Mouse (Mus musculus): ENCODE data around the gene Bcl2. TPM values are rescaled to one million over a fixed set of nuclear protein-coding genes. Genes with fewer than 3 reads are reported as not detected.

The Bcl2 gene
- polyA plus RNA-seq, 1 experiment from 2014 or later: 2.4 TPM

GRCm38 (mm10) chr1:106569674-106570073, 144.4 kb downstream of the Bcl2 start:
- H3K9me3 ChIP-seq (replicated peaks): no peaks in the 10 kb centered on the region
- no peak overlapping the region for H3K27ac ChIP-seq
- no peak overlapping the region for H3K9ac ChIP-seq
- WGBS (ENCODE audit: insufficient replicate concordance): 75% methylated on average over 6 of the region's 6 CpGs
- no peaks in the 10 kb centered on the region for H3K27me3 ChIP-seq (replicated peaks)
- no peak overlapping the region for H3K4me2 ChIP-seq
- no peak for ATAC-seq
- H3K4me3 ChIP-seq: no peak overlapping the region
- H3K36me3 ChIP-seq: no peaks in the 10 kb centered on the region
- no peaks in the 10 kb centered on the region for H3K4me1 ChIP-seq

GRCm38 (mm10) chr1:106568868-106569267, 145.2 kb downstream of the Bcl2 start:
- Histone ChIP-seq H3K4me1 (no peaks in the 10 kb centered on the region), H3K9ac (no peak overlapping the region), H3K36me3 (no peaks in the 10 kb centered on the region), H3K9me3 (replicated peaks) (no peaks in the 10 kb centered on the region), H3K27me3 (replicated peaks) (no peaks in the 10 kb centered on the region), H3K4me3 (no peak overlapping the region), H3K4me2 (no peak overlapping the region), H3K27ac (no peak overlapping the region)
- 30% methylated on average over 3 of the region's 3 CpGs for WGBS (ENCODE audit: insufficient replicate concordance)
- no peak for ATAC-seq

- Histone ChIP-seq H3K27ac (no peak overlapping the region), H3K9me3 (replicated peaks) (no peaks in the 10 kb centered on the region), H3K4me3 (no peak overlapping the region), H3K4me1 (no peaks in the 10 kb centered on the region), H3K9ac (no peak overlapping the region), H3K27me3 (replicated peaks) (no peaks in the 10 kb centered on the region), H3K4me2 (no peak overlapping the region), H3K36me3 (no peaks in the 10 kb centered on the region)
- 57% methylated on average over 5 of the region's 5 CpGs for WGBS (ENCODE audit: insufficient replicate concordance)
- no peak for ATAC-seq
Measured at GRCm38 (mm10) chr1:106567506-106567905, 146.6 kb downstream of the Bcl2 start.

GRCm38 (mm10) chr1:106566120-106567086, 147.7 kb downstream of the Bcl2 start:
- H3K27ac ChIP-seq: no peak overlapping the region
- no peak for ATAC-seq

GRCm38 (mm10) chr1:106565238-106565637, 148.8 kb downstream of the Bcl2 start:
- H3K27me3 ChIP-seq (replicated peaks): no peaks in the 10 kb centered on the region
- no peaks in the 10 kb centered on the region for H3K9me3 ChIP-seq (replicated peaks)
- no peaks in the 10 kb centered on the region for H3K36me3 ChIP-seq
- WGBS (ENCODE audit: insufficient replicate concordance): 74% methylated on average over 4 of the region's 4 CpGs
- no peak for ATAC-seq
- H3K4me1 ChIP-seq: no peaks in the 10 kb centered on the region
- no peak overlapping the region for H3K4me2 ChIP-seq
- H3K4me3 ChIP-seq: no peak overlapping the region
- no peak overlapping the region for H3K27ac ChIP-seq
- no peak overlapping the region for H3K9ac ChIP-seq

More at GRCm38 (mm10) chr1:106566120-106567086, 147.7 kb downstream of the Bcl2 start:
- Histone ChIP-seq H3K4me2 (no peak overlapping the region), H3K4me1 (no peaks in the 10 kb centered on the region), H3K36me3 (no peaks in the 10 kb centered on the region), H3K4me3 (no peak overlapping the region), H3K9ac (no peak overlapping the region), H3K9me3 (replicated peaks) (no peaks in the 10 kb centered on the region), H3K27me3 (replicated peaks) (no peaks in the 10 kb centered on the region)
- 69% methylated on average over 6 of the region's 6 CpGs for WGBS (ENCODE audit: insufficient replicate concordance)

- Histone ChIP-seq H3K9me3 (replicated peaks) (no peaks in the 10 kb centered on the region), H3K27ac (no peak overlapping the region), H3K4me2 (no peak overlapping the region), H3K27me3 (replicated peaks) (no peaks in the 10 kb centered on the region), H3K4me3 (no peak overlapping the region), H3K4me1 (no peaks in the 10 kb centered on the region), H3K9ac (no peak overlapping the region), H3K36me3 (no peaks in the 10 kb centered on the region)
- WGBS (ENCODE audit: insufficient replicate concordance): 37% methylated on average over 1 of the region's 1 CpGs
- no peak for ATAC-seq
Measured at GRCm38 (mm10) chr1:106564436-106564835, 149.6 kb downstream of the Bcl2 start.

GRCm38 (mm10) chr1:106562751-106563150, 151.3 kb downstream of the Bcl2 start:
- Histone ChIP-seq H3K36me3 (no peaks in the 10 kb centered on the region), H3K4me2 (no peak overlapping the region), H3K4me3 (no peak overlapping the region), H3K27ac (no peak overlapping the region), H3K9me3 (replicated peaks) (no peaks in the 10 kb centered on the region), H3K9ac (no peak overlapping the region), H3K4me1 (no peaks in the 10 kb centered on the region), H3K27me3 (replicated peaks) (no peaks in the 10 kb centered on the region)
- no peak for ATAC-seq
- 79% methylated on average over 3 of the region's 3 CpGs for WGBS (ENCODE audit: insufficient replicate concordance)

GRCm38 (mm10) chr1:106561085-106561760, 152.9 kb downstream of the Bcl2 start:
- WGBS (ENCODE audit: insufficient replicate concordance): 42% methylated on average over 11 of the region's 11 CpGs
- Histone ChIP-seq H3K9me3 (replicated peaks) (no peaks in the 10 kb centered on the region), H3K4me2 (no peak overlapping the region), H3K9ac (no peak overlapping the region), H3K4me1 (no peaks in the 10 kb centered on the region), H3K4me3 (no peak overlapping the region), H3K36me3 (no peaks in the 10 kb centered on the region), H3K27me3 (replicated peaks) (no peaks in the 10 kb centered on the region), H3K27ac (no peak overlapping the region)
- ATAC-seq: no peak

- Histone ChIP-seq H3K9me3 (replicated peaks) (no peaks in the 10 kb centered on the region), H3K4me1 (no peaks in the 10 kb centered on the region)
- WGBS (ENCODE audit: insufficient replicate concordance): 46% methylated on average over 3 of the region's 3 CpGs
Measured at GRCm38 (mm10) chr1:106560105-106560504, 154.0 kb downstream of the Bcl2 start.

GRCm38 (mm10) chr1:106559116-106559605, 154.9 kb downstream of the Bcl2 start:
- WGBS (ENCODE audit: insufficient replicate concordance): 69% methylated on average over 2 of the region's 2 CpGs
- Histone ChIP-seq H3K4me3 (no peak overlapping the region), H3K27ac (no peak overlapping the region), H3K9me3 (replicated peaks) (no peaks in the 10 kb centered on the region), H3K36me3 (no peaks in the 10 kb centered on the region), H3K27me3 (replicated peaks) (no peaks in the 10 kb centered on the region), H3K4me2 (no peak overlapping the region), H3K4me1 (no peaks in the 10 kb centered on the region), H3K9ac (no peak overlapping the region)
- no peak for ATAC-seq

More at GRCm38 (mm10) chr1:106560105-106560504, 154.0 kb downstream of the Bcl2 start:
- Histone ChIP-seq H3K36me3 (no peaks in the 10 kb centered on the region), H3K27ac (no peak overlapping the region), H3K4me2 (no peak overlapping the region), H3K27me3 (replicated peaks) (no peaks in the 10 kb centered on the region), H3K4me3 (no peak overlapping the region), H3K9ac (no peak overlapping the region)
- no peak for ATAC-seq

- WGBS (ENCODE audit: insufficient replicate concordance): 32% methylated on average over 9 of the region's 9 CpGs
- H3K27ac ChIP-seq: no peak overlapping the region
- no peaks in the 10 kb centered on the region for H3K9me3 ChIP-seq (replicated peaks)
- H3K9ac ChIP-seq: no peak overlapping the region
- no peaks in the 10 kb centered on the region for H3K27me3 ChIP-seq (replicated peaks)
- no peaks in the 10 kb centered on the region for H3K36me3 ChIP-seq
- no peak for ATAC-seq
- no peak overlapping the region for H3K4me3 ChIP-seq
- no peaks in the 10 kb centered on the region for H3K4me1 ChIP-seq
- H3K4me2 ChIP-seq: no peak overlapping the region
Measured at GRCm38 (mm10) chr1:106555498-106556168, 158.4 kb downstream of the Bcl2 start.

Measured in liver, embryonic 12.5 days (tissue).